Mouse (Mus musculus): ENCODE data around the gene Ccdc88c. TPM values are rescaled to one million over a fixed set of nuclear protein-coding genes. Genes with fewer than 3 reads are reported as not detected.
A peak's percentile ranks its signal among the peaks of the same experiment; 100 is the strongest.

Ccdc88c gene
- polyA plus RNA-seq, 1 experiment from 2014 or later = 16.5 TPM

GRCm38 (mm10) chr12:100982217-100982616 is 46.6 kb downstream of the Ccdc88c start:
- Histone ChIP-seq H3K4me3 (replicated peaks) (no peak overlapping the region), H3K27me3 (no peaks in the 10 kb centered on the region), H3K9me3 (no peaks in the 10 kb centered on the region), H3K4me2 (replicated peaks) (no peak overlapping the region), H3K9ac (replicated peaks) (no peak overlapping the region), H3K36me3 (peaks cover 3% of the 10 kb centered on the region; the same call in 1 of the 2 replicates), H3K4me1 (replicated peaks) (peaks cover 54% of the 10 kb centered on the region), H3K27ac (no peak overlapping the region)
- no peak for ATAC-seq
- 83% methylated on average over 8 of the region's 8 CpGs for WGBS

GRCm38 (mm10) chr12:100980551-100981008 is 48.3 kb downstream of the Ccdc88c start:
- Histone ChIP-seq H3K4me1 (replicated peaks) (peaks cover 49% of the 10 kb centered on the region), H3K4me3 (replicated peaks) (no peak overlapping the region), H3K36me3 (peaks cover 3% of the 10 kb centered on the region; the same call in 1 of the 2 replicates), H3K4me2 (replicated peaks) (no peak overlapping the region), H3K27me3 (no peaks in the 10 kb centered on the region), H3K9ac (replicated peaks) (no peak overlapping the region), H3K9me3 (no peaks in the 10 kb centered on the region), H3K27ac (peak overlapping the region; percentile 49)
- no peak for ATAC-seq
- WGBS = 67% methylated on average over 9 of the region's 9 CpGs

- Histone ChIP-seq H3K4me2 (replicated peaks) (no peak overlapping the region), H3K27ac (no peak overlapping the region), H3K9ac (replicated peaks) (no peak overlapping the region), H3K4me3 (replicated peaks) (no peak overlapping the region), H3K9me3 (no peaks in the 10 kb centered on the region), H3K4me1 (replicated peaks) (peaks cover 42% of the 10 kb centered on the region), H3K36me3 (peaks cover 3% of the 10 kb centered on the region; the same call in 1 of the 2 replicates), H3K27me3 (no peaks in the 10 kb centered on the region)
- no peak for ATAC-seq
- 92% methylated on average over 5 of the region's 5 CpGs for WGBS
Measured at GRCm38 (mm10) chr12:100979616-100980015, 49.2 kb downstream of the Ccdc88c start.

GRCm38 (mm10) chr12:100977958-100978725 is 50.7 kb downstream of the Ccdc88c start:
- ATAC-seq = no peak
- WGBS = 81% methylated on average over 15 of the region's 15 CpGs
- H3K27ac ChIP-seq = no peak overlapping the region

GRCm38 (mm10) chr12:100977551-100977950 is 51.3 kb downstream of the Ccdc88c start:
- Histone ChIP-seq H3K4me2 (replicated peaks) (no peak overlapping the region), H3K4me3 (replicated peaks) (no peak overlapping the region), H3K36me3 (no peaks in the 10 kb centered on the region; the same call in 1 of the 2 replicates), H3K9me3 (no peaks in the 10 kb centered on the region), H3K9ac (replicated peaks) (no peak overlapping the region), H3K4me1 (replicated peaks) (peaks cover 27% of the 10 kb centered on the region), H3K27ac (no peak overlapping the region), H3K27me3 (no peaks in the 10 kb centered on the region)
- no peak for ATAC-seq

More at GRCm38 (mm10) chr12:100977958-100978725, 50.7 kb downstream of the Ccdc88c start:
- Histone ChIP-seq H3K36me3 (no peaks in the 10 kb centered on the region; the same call in 1 of the 2 replicates), H3K4me2 (replicated peaks) (no peak overlapping the region), H3K27me3 (no peaks in the 10 kb centered on the region), H3K9me3 (no peaks in the 10 kb centered on the region), H3K4me3 (replicated peaks) (no peak overlapping the region), H3K9ac (replicated peaks) (no peak overlapping the region), H3K4me1 (replicated peaks) (peaks cover 30% of the 10 kb centered on the region)

- H3K4me1 ChIP-seq (replicated peaks) = 0 out of 2 replicates have a peak, but pooled peaks cover 2% of the 10 kb centered on the region
- peaks cover 31% of the 10 kb centered on the region for H3K36me3 ChIP-seq
- H3K4me2 ChIP-seq (replicated peaks) = no peak overlapping the region
- no peak overlapping the region for H3K9ac ChIP-seq (replicated peaks)
- H3K4me3 ChIP-seq (replicated peaks) = no peak overlapping the region
- H3K27me3 ChIP-seq = no peaks in the 10 kb centered on the region
- no peaks in the 10 kb centered on the region for H3K9me3 ChIP-seq
- WGBS = 88% methylated on average over 7 of the region's 7 CpGs
- no peak overlapping the region for H3K27ac ChIP-seq
- ATAC-seq = no peak
Measured at GRCm38 (mm10) chr12:100969808-100970207, 59.0 kb downstream of the Ccdc88c start.

GRCm38 (mm10) chr12:100967383-100967782 is 61.5 kb downstream of the Ccdc88c start:
- H3K9me3 ChIP-seq = no peaks in the 10 kb centered on the region
- H3K4me1 ChIP-seq (replicated peaks) = no peaks in the 10 kb centered on the region
- no peak overlapping the region for H3K27ac ChIP-seq
- no peaks in the 10 kb centered on the region for H3K27me3 ChIP-seq
- H3K4me3 ChIP-seq (replicated peaks) = no peak overlapping the region
- H3K36me3 ChIP-seq = peaks cover 40% of the 10 kb centered on the region
- 92% methylated on average over 12 of the region's 12 CpGs for WGBS
- ATAC-seq = no peak; the same call in 1 of the 2 replicates
- no peak overlapping the region for H3K9ac ChIP-seq (replicated peaks)
- H3K4me2 ChIP-seq (replicated peaks) = no peak overlapping the region

- Histone ChIP-seq H3K27me3 (no peaks in the 10 kb centered on the region), H3K36me3 (peaks cover 40% of the 10 kb centered on the region), H3K4me1 (replicated peaks) (no peaks in the 10 kb centered on the region), H3K9me3 (no peaks in the 10 kb centered on the region), H3K4me2 (replicated peaks) (no peak overlapping the region), H3K4me3 (replicated peaks) (no peak overlapping the region), H3K9ac (replicated peaks) (no peak overlapping the region), H3K27ac (no peak overlapping the region)
- 87% methylated on average over 9 of the region's 9 CpGs for WGBS
- ATAC-seq = no peak
Measured at GRCm38 (mm10) chr12:100966253-100966652, 62.6 kb downstream of the Ccdc88c start.

GRCm38 (mm10) chr12:100965298-100965697 is 63.6 kb downstream of the Ccdc88c start:
- Histone ChIP-seq H3K4me2 (replicated peaks) (no peak overlapping the region), H3K4me1 (replicated peaks) (no peaks in the 10 kb centered on the region), H3K4me3 (replicated peaks) (no peak overlapping the region), H3K9ac (replicated peaks) (no peak overlapping the region), H3K27ac (no peak overlapping the region), H3K9me3 (no peaks in the 10 kb centered on the region), H3K27me3 (0 out of 2 replicates have a peak, but pooled peaks cover 3% of the 10 kb centered on the region), H3K36me3 (peaks cover 38% of the 10 kb centered on the region)
- WGBS = 97% methylated on average over 3 of the region's 3 CpGs
- ATAC-seq = no peak

GRCm38 (mm10) chr12:100958621-100959592 is 69.9 kb downstream of the Ccdc88c start:
- Histone ChIP-seq H3K4me3 (replicated peaks) (no peak overlapping the region), H3K4me2 (replicated peaks) (no peak overlapping the region), H3K4me1 (replicated peaks) (peaks cover 34% of the 10 kb centered on the region), H3K9me3 (no peaks in the 10 kb centered on the region), H3K36me3 (peaks cover 6% of the 10 kb centered on the region), H3K27ac (no peak overlapping the region), H3K27me3 (peaks cover 41% of the 10 kb centered on the region), H3K9ac (replicated peaks) (no peak overlapping the region)
- peak; percentile 43; the same call in 1 of the 2 replicates for ATAC-seq
- 72% methylated on average over 15 of the region's 15 CpGs for WGBS

- H3K4me1 ChIP-seq (replicated peaks) = peaks cover 38% of the 10 kb centered on the region
- no peaks in the 10 kb centered on the region for H3K9me3 ChIP-seq
- 0 out of 2 replicates have a peak, but pooled peaks cover 5% of the 10 kb centered on the region for H3K36me3 ChIP-seq
- 21% methylated on average over 5 of the region's 5 CpGs for WGBS
- H3K4me2 ChIP-seq (replicated peaks) = no peak overlapping the region
- no peak overlapping the region for H3K9ac ChIP-seq (replicated peaks)
- H3K27ac ChIP-seq = no peak overlapping the region
- ATAC-seq = peak; percentile 69
- H3K27me3 ChIP-seq = peaks cover 41% of the 10 kb centered on the region
- no peak overlapping the region for H3K4me3 ChIP-seq (replicated peaks)
Measured at GRCm38 (mm10) chr12:100958006-100958405, 70.8 kb downstream of the Ccdc88c start.

Measured in midbrain, embryonic 13.5 days (tissue).